ENCODE assay signal across 8 mouse cellular contexts in the genomic region with DNA sequence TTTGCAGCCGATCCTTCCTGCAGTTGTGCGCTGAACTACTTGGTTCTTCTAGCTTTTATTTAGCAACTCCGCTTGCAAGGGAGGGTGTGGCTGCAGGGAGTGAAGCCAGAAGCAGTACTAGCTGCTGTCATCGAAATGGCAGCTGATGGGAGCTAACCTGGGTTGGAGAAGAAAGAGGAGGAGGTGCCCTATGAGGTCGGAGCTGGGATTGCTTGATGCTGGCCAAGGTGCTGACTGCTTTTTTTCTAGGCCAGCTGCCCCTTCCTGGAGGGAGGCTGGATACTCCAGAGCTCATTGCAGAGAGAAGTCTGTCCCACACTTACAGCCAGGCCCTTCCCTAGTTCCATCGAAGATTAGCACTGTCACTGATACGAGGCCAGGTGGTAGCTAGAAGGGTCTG. TPM values are rescaled to one million over a fixed set of nuclear protein-coding genes. Genes with fewer than 3 reads are reported as not detected.
DNase-seq lines count a peak whose midpoint lies in the region; ATAC-seq and TF ChIP-seq lines count a peak whose summit lies in the region.

No protein-coding gene starts in this region.

- no peak for TF ChIP-seq POLR2A in lung, adult 2 months (IDR thresholded peaks at IDR 0.05; ENCODE audit: borderline replicate concordance, extremely low read depth, low read depth, low read length)

- H3K9me3 ChIP-seq in lung, embryonic 15.5 days = no peaks in the 10 kb centered on the region
- no peaks in the 10 kb centered on the region for H3K9me3 ChIP-seq in embryonic facial prominence, embryonic 13.5 days
- no peaks in the 10 kb centered on the region for H3K9me3 ChIP-seq in limb, embryonic 13.5 days
- H3K9me3 ChIP-seq in stomach, embryonic 14.5 days (ENCODE audit: control insufficient read depth, low read depth, low read length) = no peaks in the 10 kb centered on the region

- ATAC-seq in lung, embryonic 15.5 days (ENCODE audit: borderline replicate concordance, extremely low read depth, low FRiP score, low TSS enrichment) = no peak
- no peak for ATAC-seq in embryonic facial prominence, embryonic 13.5 days (ENCODE audit: insufficient number of reproducible peaks, insufficient read depth, low FRiP score, low TSS enrichment, low read depth)
- ATAC-seq in limb, embryonic 13.5 days (ENCODE audit: low FRiP score, low read depth) = no peak
- ATAC-seq in stomach, embryonic 14.5 days (ENCODE audit: insufficient number of reproducible peaks, insufficient read depth, low FRiP score, low read depth) = no peak

- peaks cover 6% of the 10 kb centered on the region; the same call in 1 of the 2 replicates for H3K36me3 ChIP-seq in lung, embryonic 15.5 days
- H3K36me3 ChIP-seq in embryonic facial prominence, embryonic 13.5 days = peaks cover 36% of the 10 kb centered on the region
- peaks cover 36% of the 10 kb centered on the region for H3K36me3 ChIP-seq in limb, embryonic 13.5 days
- peaks cover 1% of the 10 kb centered on the region for H3K36me3 ChIP-seq in stomach, embryonic 14.5 days (ENCODE audit: control insufficient read depth, insufficient read depth, low read length)

- no peak for DNase-seq in lung, adult 2 months
- DNase-seq in thymus, postnatal 25 days = no peak
- no peak for DNase-seq in natural killer cell, adult 2 months (ENCODE audit: low spot score in 2 of 2)
- no peak for DNase-seq in layer of hippocampus, postnatal 10 days (ENCODE audit: low spot score in 2 of 2)

- no peak for TF ChIP-seq CTCF in lung, adult 2 months (IDR thresholded peaks at IDR 0.05; ENCODE audit: insufficient read depth, low read length)

- no peak overlapping the region for H3K27ac ChIP-seq in lung, embryonic 15.5 days
- H3K27ac ChIP-seq in embryonic facial prominence, embryonic 13.5 days = no peak overlapping the region
- H3K27ac ChIP-seq in limb, embryonic 13.5 days = no peak overlapping the region
- H3K27ac ChIP-seq in stomach, embryonic 14.5 days (ENCODE audit: low read length) = no peak overlapping the region

- H3K9ac ChIP-seq in lung, embryonic 15.5 days = peak overlapping the region; percentile 61
- peak overlapping the region; percentile 81 for H3K9ac ChIP-seq in embryonic facial prominence, embryonic 13.5 days
- H3K9ac ChIP-seq in limb, embryonic 13.5 days = peak overlapping the region; percentile 79
- H3K9ac ChIP-seq in stomach, embryonic 14.5 days (replicated peaks; ENCODE audit: low read depth, low read length) = no peak overlapping the region

- H3K4me2 ChIP-seq in lung, embryonic 15.5 days = peak overlapping the region; percentile 87
- peak overlapping the region; percentile 77 for H3K4me2 ChIP-seq in embryonic facial prominence, embryonic 13.5 days
- H3K4me2 ChIP-seq in limb, embryonic 13.5 days (replicated peaks) = peak overlapping the region; percentile 93
- peak overlapping the region; percentile 83 for H3K4me2 ChIP-seq in stomach, embryonic 14.5 days (replicated peaks; ENCODE audit: low read depth, low read length)

- peaks cover 32% of the 10 kb centered on the region for H3K4me1 ChIP-seq in lung, embryonic 15.5 days
- peaks cover 8% of the 10 kb centered on the region for H3K4me1 ChIP-seq in lung, adult 2 months (ENCODE audit: control insufficient read depth, insufficient read depth, low read length)
- peaks cover 21% of the 10 kb centered on the region for H3K4me1 ChIP-seq in embryonic facial prominence, embryonic 13.5 days
- peaks cover 19% of the 10 kb centered on the region for H3K4me1 ChIP-seq in limb, embryonic 13.5 days
- 0 out of 2 replicates have a peak, but pooled peaks cover 9% of the 10 kb centered on the region for H3K4me1 ChIP-seq in stomach, embryonic 14.5 days (ENCODE audit: control insufficient read depth, insufficient read depth, low read length)

- peaks cover 3% of the 10 kb centered on the region for H3K27me3 ChIP-seq in lung, embryonic 15.5 days
- peaks cover 9% of the 10 kb centered on the region for H3K27me3 ChIP-seq in embryonic facial prominence, embryonic 13.5 days
- H3K27me3 ChIP-seq in limb, embryonic 13.5 days = peaks cover 18% of the 10 kb centered on the region
- no peaks in the 10 kb centered on the region for H3K27me3 ChIP-seq in stomach, embryonic 14.5 days (ENCODE audit: control insufficient read depth, insufficient read depth, low read length)

- peak overlapping the region; percentile 85 for H3K4me3 ChIP-seq in lung, embryonic 15.5 days
- no peak overlapping the region for H3K4me3 ChIP-seq in lung, adult 2 months (replicated peaks; ENCODE audit: extremely low read depth, low read depth, low read length)
- peak overlapping the region; percentile 88 for H3K4me3 ChIP-seq in embryonic facial prominence, embryonic 13.5 days
- peak overlapping the region; percentile 89 for H3K4me3 ChIP-seq in limb, embryonic 13.5 days
- peak overlapping the region; percentile 96 for H3K4me3 ChIP-seq in stomach, embryonic 14.5 days (ENCODE audit: low read depth, low read length)

- WGBS in lung, embryonic 15.5 days = 42% methylated on average over 7 of the region's 7 CpGs
- 41% methylated on average over 7 of the region's 7 CpGs for WGBS in lung, adult 2 months
- WGBS in embryonic facial prominence, embryonic 13.5 days = 52% methylated on average over 7 of the region's 7 CpGs
- 46% methylated on average over 7 of the region's 7 CpGs for WGBS in limb, embryonic 13.5 days
- WGBS in stomach, embryonic 14.5 days = 41% methylated on average over 7 of the region's 7 CpGs

RNA-seq across cellular contexts. Expression of a gene that starts 1.1 kb away (rescaled TPM):
- polyA plus RNA-seq in lung, embryonic 15.5 days (2015; fragmentation: Nextera tagmentation; extraction: Ambion mirVana) = 11.1 and 13.7 TPM in 2 replicates
- 21.6 and 24.3 TPM in 2 replicates for polyA plus RNA-seq in lung, adult 2 months (2012; rRNA removed)
- polyA plus RNA-seq in embryonic facial prominence, embryonic 13.5 days (2015; fragmentation: Nextera tagmentation; extraction: Ambion mirVana) = 12.5 and 13.7 TPM in 2 replicates
- 10.7 and 13.0 TPM in 2 replicates for polyA plus RNA-seq in limb, embryonic 13.5 days (2015; fragmentation: Nextera tagmentation; extraction: Ambion mirVana)
- 7.8 and 9.2 TPM in 2 replicates for polyA plus RNA-seq in stomach, embryonic 14.5 days (2014; fragmentation: Nextera tagmentation; extraction: Ambion mirVana)
- total RNA-seq in layer of hippocampus, postnatal 10 days (2021) = 10 to 100 TPM; 16.3 to 19.8 TPM

RNA-seq across cellular contexts. Expression of a gene that starts 6.9 kb away (rescaled TPM):
- 252 and 268 TPM in 2 replicates for polyA plus RNA-seq in lung, embryonic 15.5 days (2015; fragmentation: Nextera tagmentation; extraction: Ambion mirVana)
- 261 and 274 TPM in 2 replicates for polyA plus RNA-seq in lung, adult 2 months (2012; rRNA removed)
- 118 and 135 TPM in 2 replicates for polyA plus RNA-seq in embryonic facial prominence, embryonic 13.5 days (2015; fragmentation: Nextera tagmentation; extraction: Ambion mirVana)
- 128 and 135 TPM in 2 replicates for polyA plus RNA-seq in limb, embryonic 13.5 days (2015; fragmentation: Nextera tagmentation; extraction: Ambion mirVana)
- polyA plus RNA-seq in stomach, embryonic 14.5 days (2014; fragmentation: Nextera tagmentation; extraction: Ambion mirVana) = 548 and 555 TPM in 2 replicates
- 1,000 to 10,000 TPM in 1 of 2 experiments, 100 to 1,000 TPM in 1; 969 to 1,026 TPM for total RNA-seq in layer of hippocampus, postnatal 10 days (2021)

RNA-seq across cellular contexts. Expression of a gene that starts 34.1 kb away (rescaled TPM):
- polyA plus RNA-seq in lung, embryonic 15.5 days (2015; fragmentation: Nextera tagmentation; extraction: Ambion mirVana) = 49.4 and 52.2 TPM in 2 replicates
- polyA plus RNA-seq in lung, adult 2 months (2012; rRNA removed) = 21.4 and 21.9 TPM in 2 replicates
- polyA plus RNA-seq in embryonic facial prominence, embryonic 13.5 days (2015; fragmentation: Nextera tagmentation; extraction: Ambion mirVana) = 64.5 and 67.3 TPM in 2 replicates
- 62.7 and 63.0 TPM in 2 replicates for polyA plus RNA-seq in limb, embryonic 13.5 days (2015; fragmentation: Nextera tagmentation; extraction: Ambion mirVana)
- 49.8 and 58.0 TPM in 2 replicates for polyA plus RNA-seq in stomach, embryonic 14.5 days (2014; fragmentation: Nextera tagmentation; extraction: Ambion mirVana)
- total RNA-seq in layer of hippocampus, postnatal 10 days (2021) = 10 to 100 TPM; 38.4 to 38.9 TPM

RNA-seq across cellular contexts. Expression of a gene that starts 34.1 kb away (rescaled TPM):
- 43.7 and 47.9 TPM in 2 replicates for polyA plus RNA-seq in lung, embryonic 15.5 days (2015; fragmentation: Nextera tagmentation; extraction: Ambion mirVana)
- 22.5 and 30.9 TPM in 2 replicates for polyA plus RNA-seq in lung, adult 2 months (2012; rRNA removed)
- 57.1 and 66.0 TPM in 2 replicates for polyA plus RNA-seq in embryonic facial prominence, embryonic 13.5 days (2015; fragmentation: Nextera tagmentation; extraction: Ambion mirVana)
- polyA plus RNA-seq in limb, embryonic 13.5 days (2015; fragmentation: Nextera tagmentation; extraction: Ambion mirVana) = 60.8 and 61.0 TPM in 2 replicates
- 56.1 and 60.8 TPM in 2 replicates for polyA plus RNA-seq in stomach, embryonic 14.5 days (2014; fragmentation: Nextera tagmentation; extraction: Ambion mirVana)
- total RNA-seq in layer of hippocampus, postnatal 10 days (2021) = 10 to 100 TPM; 39.2 to 42.0 TPM
